Mouse (Mus musculus) cerebellum, postnatal 25 days (tissue): ENCODE measurements around the gene Rab11b.
A peak's percentile ranks its signal among the peaks of the same experiment; 100 is the strongest.
"Not testable (repeated sequence)": the region's sequence is repeated elsewhere in the genome, so short reads cannot be mapped to it uniquely, and the experiment has no call there.

Experiments
- DNase-seq, 2 experiments: peaks; one replicate each; pipeline ENCODE4 v3.0.0; 2021; ENCODE audit warnings: mixed read lengths in 2 of 2

Gene Rab11b

DNA sequence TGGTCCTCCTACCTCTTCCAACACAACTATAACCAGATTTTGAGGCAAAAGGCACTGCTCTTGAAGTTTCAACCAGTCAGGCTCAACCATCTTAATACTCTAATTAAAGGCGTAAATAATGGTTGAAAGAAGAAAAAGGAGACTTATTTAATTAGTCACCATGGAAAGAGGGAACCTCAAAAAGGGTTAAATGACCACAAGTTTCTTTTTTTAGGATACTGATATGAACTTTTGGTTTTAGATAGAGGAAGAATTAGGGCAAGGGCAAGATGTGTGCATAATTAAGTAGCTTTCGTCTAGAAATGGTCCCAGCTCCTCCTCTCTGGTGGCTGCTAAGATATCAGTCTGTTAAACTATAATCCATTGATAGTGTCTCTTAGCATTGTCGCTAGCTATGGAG is 6.1 kb upstream of the Rab11b start:
- no peak for DNase-seq

DNA sequence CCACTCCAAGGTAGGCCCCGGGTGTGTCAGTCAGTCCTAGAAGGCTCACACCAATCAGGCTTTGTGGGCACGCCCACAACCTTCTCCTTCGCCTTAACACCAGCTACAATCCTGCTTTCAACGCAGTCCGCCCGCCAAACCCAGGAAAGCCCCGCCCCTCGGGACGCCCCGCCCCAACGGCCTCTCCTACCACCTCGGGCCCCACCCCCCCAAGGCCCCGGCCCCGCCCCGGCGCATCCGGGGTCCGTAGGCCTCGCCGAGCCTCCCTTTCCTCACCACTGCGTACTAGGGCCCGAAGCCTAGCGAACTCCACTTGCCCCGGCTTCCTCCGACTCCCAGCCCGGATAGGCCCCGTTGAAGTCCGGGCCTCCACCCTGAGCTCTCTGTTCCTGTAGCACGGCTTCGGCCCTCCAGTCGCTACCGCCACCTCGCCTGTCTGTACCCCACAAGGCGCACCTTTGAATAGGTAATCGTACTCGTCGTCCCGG is 519 bp downstream of the Rab11b start:
- peak; percentile 84 to 93 for DNase-seq

DNA sequence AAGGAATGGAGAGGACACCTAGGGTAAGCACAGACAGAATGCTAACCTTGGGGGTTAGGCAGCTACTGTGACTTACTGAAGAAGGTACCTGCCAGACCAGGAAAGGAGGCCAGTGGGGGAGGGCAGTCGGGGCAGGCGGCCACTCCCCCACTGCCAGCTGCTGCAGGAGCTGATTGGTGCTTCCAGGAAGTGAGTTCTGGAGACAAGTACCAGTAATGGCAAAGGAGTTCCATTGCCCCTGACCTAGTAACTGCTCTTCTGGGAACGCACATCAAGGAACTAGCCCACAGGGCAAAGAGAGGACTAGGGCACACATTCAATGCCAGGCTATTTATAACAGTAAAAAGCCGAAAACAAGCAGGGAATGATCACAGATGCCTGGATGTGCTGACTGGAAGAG is 3.1 kb downstream of the Rab11b start:
- peak in 1 of 2 experiments; percentile 39 for DNase-seq

DNA sequence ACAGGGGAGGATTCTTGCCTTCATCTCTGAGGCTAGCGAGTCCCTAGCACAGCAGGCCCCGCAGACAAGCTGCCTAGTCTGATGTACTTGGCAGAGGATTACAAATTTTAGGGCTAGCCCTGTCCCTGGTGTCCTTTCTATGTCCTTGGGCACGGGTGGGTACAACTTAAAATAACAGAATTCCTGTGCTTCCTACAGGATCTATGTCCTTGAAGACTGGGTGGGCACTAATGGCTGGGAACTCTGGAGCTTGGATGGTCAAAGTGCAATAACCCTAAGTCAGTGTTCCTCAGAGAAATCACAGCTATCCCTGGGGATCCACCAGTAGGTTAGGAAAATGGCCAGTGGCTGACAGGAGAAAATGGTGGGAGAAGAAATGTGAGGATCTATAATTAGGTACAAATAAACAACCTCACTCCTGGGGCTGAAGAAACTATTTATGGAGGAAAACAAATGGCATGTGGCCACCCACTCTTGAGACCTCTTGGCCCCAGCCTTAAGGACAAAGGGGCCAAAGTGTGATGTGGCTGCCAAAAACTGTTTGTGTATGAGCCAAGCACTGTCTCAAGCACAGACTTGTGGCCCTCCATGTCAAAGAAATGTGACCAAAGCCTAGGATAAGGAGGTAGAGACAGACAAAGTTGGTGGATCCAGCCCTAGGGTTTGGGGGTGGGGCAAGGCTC is 4.1 kb downstream of the Rab11b start:
- no peak for DNase-seq

DNA sequence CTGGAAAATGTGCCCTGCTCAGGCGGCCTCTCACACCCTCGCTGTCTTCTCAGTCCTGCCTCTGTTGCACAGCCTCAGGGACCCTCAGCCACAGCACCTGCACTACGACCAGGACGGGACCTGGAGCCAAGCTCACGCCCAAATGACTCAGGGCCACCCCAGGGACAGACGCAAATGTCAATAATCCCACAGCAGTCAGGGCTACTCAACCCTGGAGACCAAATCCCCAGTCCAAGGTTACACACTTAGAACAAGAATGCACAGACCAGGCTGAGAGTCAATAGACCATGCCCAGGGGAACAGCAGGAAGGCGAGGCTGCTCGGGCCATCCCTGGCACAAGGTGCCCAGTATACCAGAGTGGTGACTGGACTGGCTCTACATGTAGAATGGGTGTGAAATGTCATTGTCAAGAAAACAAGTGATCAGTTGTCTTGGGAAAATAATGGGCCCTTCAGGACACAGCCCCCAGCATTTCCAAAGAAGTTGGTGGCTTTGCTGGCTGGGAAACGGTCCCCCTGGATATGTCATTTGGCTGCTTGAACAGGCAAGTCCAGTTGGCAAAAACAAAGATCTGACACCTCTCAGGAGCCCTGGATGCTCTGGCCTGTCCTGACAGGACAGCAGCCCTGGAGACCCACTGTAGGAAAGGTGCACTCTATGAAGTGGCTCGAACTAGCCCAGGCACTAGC is 4.8 kb downstream of the Rab11b start:
- DNase-seq = peak in 1 of 2 experiments; percentile 26

DNA sequence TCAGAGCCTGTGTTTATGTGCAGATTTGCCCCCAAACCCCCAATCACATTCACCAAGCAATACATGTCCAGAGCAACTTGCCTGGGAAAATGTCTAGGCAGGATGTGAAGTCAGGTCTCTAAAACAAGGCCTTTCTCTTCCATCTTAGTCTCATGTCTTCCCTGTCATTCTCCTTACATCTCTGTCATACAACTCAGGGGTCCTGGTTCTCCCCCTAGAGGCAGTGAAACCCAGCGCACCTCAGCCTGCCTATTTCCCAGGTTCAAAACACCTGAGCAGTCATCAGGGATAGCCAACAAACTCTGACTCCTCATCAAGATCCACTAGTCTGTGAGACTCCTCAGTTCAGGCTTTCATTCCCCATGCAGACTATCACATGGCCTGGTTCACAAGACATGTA is 5.7 kb downstream of the Rab11b start:
- DNase-seq = no peak

DNA sequence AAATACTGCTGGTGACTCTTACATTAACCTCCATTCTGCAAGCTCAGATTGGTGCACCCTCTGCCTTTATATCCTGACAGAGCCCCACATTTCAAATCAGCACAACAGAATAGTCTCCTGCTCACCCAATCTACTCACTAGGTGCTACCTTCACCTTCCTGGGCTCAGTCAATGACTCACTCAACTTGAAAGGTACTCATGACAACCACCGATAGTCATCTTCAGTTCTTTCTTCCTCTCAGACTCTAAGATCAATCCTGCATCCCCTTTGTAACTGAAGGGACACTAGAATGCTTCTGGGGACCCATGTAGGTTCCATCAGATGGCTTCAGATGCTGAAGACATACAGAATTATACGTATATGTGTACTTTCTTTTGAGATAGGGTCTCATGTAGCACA is 8.0 kb downstream of the Rab11b start:
- DNase-seq = no peak

DNA sequence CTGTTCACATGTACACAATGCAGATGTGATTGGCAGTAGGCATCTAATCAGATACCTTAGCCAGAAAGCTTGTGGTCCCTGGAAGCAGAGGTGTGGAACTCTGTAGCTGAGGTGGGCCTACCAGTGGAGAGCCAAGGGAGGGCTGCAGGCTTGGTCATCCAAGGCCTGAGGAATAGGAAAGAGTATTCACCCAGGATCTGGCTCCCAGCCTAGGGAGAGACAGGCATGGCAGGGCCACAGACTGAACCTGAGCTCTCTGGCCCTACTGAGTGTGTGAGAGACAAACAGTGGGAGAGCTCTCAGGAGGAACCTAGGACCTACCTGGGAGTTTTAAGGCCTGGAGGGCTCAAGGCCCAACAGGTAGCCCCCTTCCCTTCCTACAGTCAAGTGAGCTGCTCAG is 9.1 kb downstream of the Rab11b start:
- DNase-seq = no peak

DNA sequence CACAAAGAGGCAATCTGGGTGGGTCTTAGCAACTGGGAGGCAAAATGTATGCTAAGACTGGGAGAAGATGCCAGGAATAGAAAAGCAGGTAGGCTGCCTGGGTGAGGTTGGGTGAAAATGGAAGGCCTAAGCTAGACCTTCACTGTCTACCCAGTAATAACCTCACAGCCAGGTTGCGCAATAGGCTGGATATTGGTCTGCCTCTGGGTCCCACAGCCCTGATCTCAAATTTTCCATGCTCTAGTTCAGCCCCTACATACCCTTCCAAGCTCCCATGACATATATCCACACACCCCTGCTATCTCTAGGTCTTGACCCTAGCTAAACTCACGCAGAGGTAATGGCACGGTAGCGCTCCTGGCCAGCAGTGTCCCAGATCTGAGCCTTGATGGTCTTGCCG is 10.9 kb downstream of the Rab11b start:
- no peak for DNase-seq

DNA sequence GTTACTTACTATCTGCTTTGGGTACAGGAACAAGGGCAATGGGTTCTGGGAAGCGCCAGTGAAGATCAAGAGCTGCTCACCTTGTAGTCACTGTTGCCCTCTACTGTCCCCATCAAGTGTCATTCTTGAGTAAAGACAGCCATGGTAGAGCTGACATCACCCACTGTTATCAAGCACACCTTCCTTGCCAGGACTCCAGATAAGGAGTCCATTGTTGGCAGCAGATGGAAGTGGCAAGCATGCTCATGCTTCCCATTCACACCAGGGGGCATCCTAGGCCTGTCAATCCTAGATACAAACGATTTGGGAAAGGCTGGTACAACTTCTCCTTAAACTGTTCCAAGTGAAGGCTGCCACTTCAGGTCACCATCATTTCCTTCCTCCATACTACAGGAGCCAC is 14.3 kb downstream of the Rab11b start:
- DNase-seq = peak in 1 of 2 experiments; percentile 33

DNA sequence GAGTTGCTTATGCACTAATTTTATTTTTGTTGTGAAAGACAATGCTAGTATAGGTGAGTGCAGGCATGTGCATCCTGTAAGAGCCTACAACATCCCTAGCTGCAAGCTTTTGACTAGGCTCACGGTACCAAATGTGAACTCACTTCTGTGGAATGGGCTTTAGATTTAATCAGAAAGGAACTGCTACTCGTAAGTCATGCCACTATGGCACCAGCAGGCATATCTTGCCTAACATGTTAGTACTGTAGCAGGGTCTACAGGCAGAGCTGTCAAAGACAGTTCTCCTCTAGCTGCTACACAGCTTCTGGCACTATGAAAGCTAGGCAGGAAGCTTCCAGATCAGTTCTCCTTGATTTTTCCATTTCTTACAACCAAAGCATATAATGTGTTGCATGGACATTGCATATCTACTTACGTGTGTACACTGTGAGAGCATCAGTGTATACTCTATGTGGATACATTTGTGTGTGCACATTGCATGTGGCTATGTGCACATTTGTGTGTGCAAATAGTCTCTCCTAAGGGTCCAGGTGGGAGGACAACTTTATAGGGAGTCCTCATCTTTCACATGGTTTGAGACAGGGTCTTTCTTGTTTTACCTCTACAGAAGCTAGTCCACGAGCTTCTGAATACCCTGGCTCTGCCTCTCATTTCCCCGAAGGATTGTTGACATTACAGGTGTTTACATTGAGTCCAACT is 15.5 kb downstream of the Rab11b start:
- no peak for DNase-seq

DNA sequence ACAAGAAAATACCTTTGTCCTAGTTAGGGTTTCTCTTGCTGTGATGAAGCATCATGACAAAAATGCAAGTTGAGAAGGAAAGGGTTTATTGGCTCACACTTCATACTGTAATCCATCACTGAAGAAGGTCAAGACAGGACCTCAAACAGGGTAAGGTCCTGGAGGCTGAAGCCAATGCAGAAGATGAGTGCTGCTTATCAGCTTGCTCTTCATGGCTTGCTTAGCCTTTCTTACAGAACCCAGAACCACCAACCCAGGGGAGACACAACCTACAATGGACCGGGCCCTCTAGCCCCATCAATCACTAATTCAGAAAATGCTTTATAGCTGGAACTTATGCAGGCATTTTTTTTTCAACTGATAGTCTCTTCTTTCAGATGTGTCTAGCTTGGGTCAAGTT is 17.9 kb downstream of the Rab11b start:
- no peak for DNase-seq

DNA sequence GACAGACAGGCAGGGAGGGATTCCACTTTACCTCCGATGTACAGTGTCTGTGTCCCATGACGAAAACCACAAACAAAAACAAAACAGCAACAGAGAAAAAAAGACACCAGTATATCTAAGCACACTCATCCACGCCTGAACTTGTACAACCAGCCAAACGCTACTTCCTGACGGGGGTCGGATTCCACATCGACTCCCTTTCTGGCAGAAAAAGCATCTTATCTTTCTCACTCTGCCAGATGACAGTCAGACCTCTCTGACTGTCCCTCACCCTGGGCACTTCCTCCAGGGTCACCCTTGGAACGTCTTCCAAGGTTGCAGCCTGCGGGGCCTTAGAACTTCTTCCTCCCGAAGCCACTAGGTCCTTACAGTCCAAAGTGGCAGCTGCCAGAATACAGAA is 26.8 kb downstream of the Rab11b start:
- DNase-seq = not testable (repeated sequence)

DNA sequence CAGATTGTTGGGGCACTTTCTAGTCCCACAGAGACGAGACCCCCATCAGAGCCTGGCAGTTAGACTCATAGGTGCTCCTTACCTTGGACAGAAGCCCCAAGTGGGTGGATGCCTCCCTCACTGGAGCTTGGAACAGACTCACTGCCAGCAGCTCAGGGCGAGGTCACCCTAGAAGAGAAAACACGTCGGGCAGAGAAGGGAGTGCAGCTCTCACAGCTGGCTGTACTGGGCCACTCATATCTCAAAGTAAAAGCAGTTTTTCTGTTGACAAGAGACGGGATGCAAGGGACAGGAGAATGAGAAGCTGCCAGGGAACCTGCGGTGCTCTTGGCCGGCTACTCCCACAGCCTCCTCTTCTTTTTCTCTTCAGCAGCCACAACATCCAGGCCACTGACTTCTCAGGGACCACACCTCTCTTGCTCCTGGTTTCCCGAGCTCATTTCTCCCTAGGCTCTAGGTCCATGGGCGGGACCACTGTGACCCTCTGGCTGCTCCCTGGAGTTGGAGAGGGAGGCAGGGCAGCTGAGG is 27.7 kb downstream of the Rab11b start:
- DNase-seq = not testable (repeated sequence)

DNA sequence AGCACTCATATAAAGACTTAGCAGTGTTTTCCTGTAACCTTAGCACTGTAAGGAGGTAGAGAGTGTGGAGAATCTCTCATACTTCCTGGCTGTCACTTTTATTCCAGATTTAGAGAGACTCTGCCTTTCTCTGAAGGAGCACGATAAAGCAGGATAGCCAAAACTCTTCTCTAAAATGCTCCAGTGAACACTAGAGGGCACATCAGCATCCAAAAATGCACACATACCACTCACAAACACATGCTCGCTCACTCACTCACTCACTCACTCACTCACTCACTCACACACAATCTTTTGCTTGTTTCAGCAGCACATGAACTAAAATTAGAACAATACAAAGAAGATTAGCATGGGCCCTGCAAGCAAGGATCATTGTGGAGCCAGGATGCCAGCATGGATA is 31.1 kb downstream of the Rab11b start:
- no peak for DNase-seq

DNA sequence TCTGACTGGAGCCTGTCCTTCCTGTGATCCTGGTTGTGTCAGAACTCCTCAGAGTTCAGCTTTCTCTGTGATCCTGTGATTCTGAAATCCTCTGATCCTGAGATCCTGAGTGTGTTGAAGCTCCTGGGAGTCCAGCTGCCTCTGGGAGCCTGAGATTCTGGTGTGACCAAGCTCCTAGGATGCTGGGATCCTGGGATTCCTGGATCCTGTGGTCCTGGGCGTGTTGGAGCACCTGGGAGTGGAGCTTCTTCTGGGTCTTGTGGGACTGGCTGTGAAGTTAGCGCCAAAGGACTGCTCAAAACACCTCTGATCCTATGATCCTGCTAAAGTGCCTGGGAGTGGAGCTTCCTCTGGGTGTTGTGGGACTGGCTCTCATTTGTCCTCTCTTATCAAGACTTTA is 31.9 kb downstream of the Rab11b start:
- no peak for DNase-seq

DNA sequence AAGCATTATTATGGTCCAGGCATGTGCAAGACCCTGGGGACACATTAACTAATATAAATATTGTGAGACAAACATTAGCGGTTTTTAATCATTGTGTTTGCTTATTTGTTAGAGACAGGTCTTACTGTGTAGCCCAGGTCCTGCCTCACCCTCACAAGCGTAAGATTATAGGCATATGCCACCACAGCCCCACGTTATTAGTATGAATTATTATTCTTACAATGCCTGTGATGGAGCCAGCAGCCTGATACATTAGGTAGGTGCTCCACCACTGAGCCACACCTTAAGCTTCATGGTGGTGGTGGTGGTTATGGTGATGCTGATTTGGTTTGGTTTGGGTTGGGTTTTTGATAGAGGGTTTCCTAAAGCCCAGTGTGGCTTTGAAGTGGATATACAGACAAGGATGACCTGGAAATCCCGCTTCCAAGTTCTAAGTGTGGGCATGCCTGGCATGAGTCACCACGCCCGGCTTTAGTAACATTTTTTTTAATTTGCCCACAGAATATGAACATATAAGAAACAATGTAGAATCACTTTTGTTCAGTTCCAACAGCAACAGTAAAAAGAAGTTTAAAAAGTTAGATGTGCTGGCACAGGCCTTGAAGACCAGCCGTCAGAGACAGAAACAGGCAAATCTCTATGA is 40.5 kb downstream of the Rab11b start:
- DNase-seq = no peak

DNA sequence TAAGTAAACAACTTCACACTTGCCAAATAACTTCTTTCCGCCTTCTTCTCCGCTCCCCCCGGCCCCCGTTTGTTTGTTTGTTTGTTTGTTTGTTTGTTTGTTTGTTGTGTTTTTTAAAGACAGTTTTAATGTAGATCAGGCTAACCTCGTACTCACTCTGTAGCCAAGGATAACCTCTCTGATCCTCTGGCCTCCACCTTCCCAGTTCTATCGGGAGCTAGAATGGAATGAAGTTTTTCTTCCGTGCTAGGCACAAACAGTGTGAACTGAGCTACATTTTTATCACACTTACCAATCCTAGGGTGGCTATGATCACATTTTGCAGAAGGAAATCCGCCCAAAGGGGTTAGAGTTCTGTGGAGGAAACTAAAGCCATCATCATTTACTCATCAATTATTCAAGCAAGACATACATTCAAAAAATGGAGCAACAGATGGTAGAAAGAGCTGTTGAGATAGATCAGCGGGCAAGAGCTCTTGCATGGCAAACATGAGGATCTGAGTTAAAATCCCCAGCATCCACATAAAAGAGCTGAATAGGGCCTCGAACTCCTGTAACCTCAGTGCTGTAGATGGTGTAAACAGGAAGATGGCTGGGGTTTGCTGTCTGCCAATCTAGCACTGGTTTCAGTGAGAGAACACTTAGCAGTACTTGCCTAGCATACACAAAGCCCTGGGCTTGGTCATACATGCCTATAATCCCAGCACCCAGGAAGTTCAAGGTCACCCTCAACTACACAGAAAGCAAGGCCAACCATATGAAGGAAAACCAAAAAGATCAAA is 41.2 kb downstream of the Rab11b start:
- no peak for DNase-seq

DNA sequence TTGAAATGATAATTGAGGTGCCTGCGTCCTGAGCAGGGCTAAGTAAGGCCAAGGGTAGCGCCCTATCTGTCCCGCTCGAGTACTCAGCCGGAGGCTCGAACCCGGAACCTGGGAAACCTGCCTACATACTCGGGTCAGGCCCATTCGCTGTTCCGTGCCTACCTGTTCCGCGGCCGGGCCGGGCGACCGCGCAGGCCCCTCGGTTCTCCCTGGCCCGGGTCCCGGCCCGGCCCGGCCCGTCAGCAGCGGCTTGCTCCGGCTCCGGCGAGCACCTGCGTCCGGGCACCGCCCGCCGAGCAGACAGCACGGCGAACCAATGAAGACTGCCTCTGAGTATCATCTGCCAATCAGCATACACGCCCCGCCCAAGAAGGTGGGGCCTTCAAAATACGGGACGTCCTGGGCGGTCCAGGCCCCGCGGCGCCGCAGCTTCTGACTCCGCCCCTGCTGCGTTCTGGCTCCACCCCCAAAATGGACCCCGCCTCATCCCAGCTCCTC is 41.9 kb downstream of the Rab11b start, which contains the start of gene March2:
Gene March2, minus strand, starts transcription at position 287 of the 498 bp plus-strand sequence.
- peak; percentile 95 to 98 for DNase-seq

DNA sequence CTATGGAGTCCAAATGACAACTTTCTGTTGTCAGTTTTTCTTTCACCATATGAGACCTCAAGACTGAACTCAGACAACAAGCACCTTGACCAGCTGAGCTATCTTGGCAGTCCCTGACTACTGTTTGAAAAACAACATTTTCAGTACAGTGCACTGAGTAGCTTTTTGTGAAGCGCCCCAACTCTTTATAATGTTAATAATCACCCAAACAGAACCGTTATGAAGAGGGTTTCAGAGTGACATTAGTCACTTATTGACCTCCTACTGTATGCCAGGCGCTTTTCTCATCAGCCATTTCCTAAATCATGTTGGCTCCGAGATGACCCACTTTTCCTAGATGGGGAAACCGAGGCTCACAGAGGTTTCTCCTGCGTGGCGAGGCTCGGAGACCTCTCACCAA is 42.3 kb downstream of the Rab11b start:
- no peak for DNase-seq

DNA sequence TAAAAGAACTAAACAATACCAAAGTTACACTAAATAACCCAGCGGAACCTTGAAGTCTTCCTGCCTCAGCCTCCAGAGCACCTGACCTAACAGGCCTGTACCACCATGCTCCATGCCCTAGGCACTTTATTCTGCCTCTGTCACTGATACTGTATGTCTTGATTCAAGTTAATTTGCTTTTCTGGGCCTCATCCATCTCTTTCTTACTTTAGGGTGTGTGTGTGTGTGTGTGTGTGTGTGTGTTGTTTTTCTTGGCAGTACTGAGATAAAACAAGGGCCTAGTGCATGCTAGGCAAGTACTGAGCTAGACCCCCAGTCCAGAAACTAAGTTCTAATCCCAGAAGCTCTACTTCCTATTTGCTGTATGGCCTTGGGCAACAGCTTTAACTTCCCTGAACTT is 43.1 kb downstream of the Rab11b start:
- DNase-seq = no peak

DNA sequence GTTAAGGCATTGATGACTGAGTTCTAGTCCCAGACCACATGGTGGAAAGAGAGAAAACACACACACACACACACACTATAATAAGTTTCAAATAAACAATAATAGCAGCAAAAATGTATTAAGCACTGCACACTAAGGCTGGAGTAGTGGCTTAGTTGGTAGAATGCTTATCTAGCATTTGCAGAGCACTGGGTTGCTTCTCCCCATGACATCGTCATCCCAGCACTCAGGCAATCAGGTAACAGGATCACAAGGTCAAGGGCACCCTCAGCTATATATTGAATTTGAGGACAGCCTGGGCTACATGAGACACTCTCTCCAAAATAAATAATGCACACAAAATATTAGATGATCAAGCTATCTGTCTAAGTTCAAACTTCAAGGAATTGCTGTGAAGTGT is 45.6 kb downstream of the Rab11b start:
- DNase-seq = no peak
